Mouse (Mus musculus) heart, postnatal 0 days (tissue): ENCODE data around the gene Gcm1. TPM values are rescaled to one million over a fixed set of nuclear protein-coding genes. Genes with fewer than 3 reads are reported as not detected.
"Not testable (repeated sequence)": the region's sequence is repeated elsewhere in the genome, so short reads cannot be mapped to it uniquely, and the experiment has no call there.

ENCODE experiments used
- ATAC-seq: fragments of 200-750 bp; cut with Nextera tagmentation; 2 replicates; pipeline ENCODE4 v1.8.0; 2017; ENCODE audit warnings: low read depth, moderate number of reproducible peaks, moderate library complexity; ENCODE audit not compliant: insufficient read depth
- DNase-seq: peaks from one replicate; pipeline ENCODE4 v3.0.0-alpha.2; 2016; ENCODE audit warnings: low spot score
- H3K27ac ChIP-seq: fragments of 300-500 bp; sonication (generic); 2 replicates; pipeline ENCODE4 v1.5.1; 2014; ENCODE audit warnings: low read depth, mild to moderate bottlenecking
- H3K27me3 ChIP-seq: fragments of 300-500 bp; sonication (generic); 2 replicates; pipeline ENCODE4 v1.6.1; 2014; ENCODE audit warnings: low read length, mixed read lengths; ENCODE audit not compliant: control insufficient read depth, insufficient read depth
- H3K36me3 ChIP-seq: fragments of 300-500 bp; sonication (generic); replicated peaks from 2 replicates; pipeline ENCODE4 v1.6.1; 2014; ENCODE audit warnings: low read length, mixed read lengths; ENCODE audit not compliant: control insufficient read depth, insufficient read depth
- H3K4me1 ChIP-seq: fragments of 300-500 bp; sonication (generic); 2 replicates; pipeline ENCODE4 v1.6.1; 2014; ENCODE audit warnings: antibody characterized with exemption; ENCODE audit not compliant: control insufficient read depth, insufficient read depth
- H3K4me2 ChIP-seq: fragments of 300-500 bp; sonication (generic); 2 replicates; pipeline ENCODE4 v1.6.1; 2014; ENCODE audit warnings: low read depth, mild to moderate bottlenecking, low read length, moderate library complexity
- H3K4me3 ChIP-seq: fragments of 300-500 bp; sonication (generic); 2 replicates; pipeline ENCODE4 v1.5.1; 2014; ENCODE audit warnings: low read depth, low read length
- H3K9ac ChIP-seq: fragments of 300-500 bp; sonication (generic); replicated peaks from 2 replicates; pipeline ENCODE4 v1.6.1; 2014; ENCODE audit warnings: low read depth, low read length, mixed read lengths
- H3K9me3 ChIP-seq: fragments of 300-500 bp; sonication (generic); replicated peaks from 2 replicates; pipeline ENCODE4 v1.6.1; 2016; ENCODE audit warnings: low read length; ENCODE audit not compliant: control insufficient read depth
- CTCF ChIP-seq: IDR thresholded peaks from 2 replicates; pipeline ENCODE4 v1.5.1; 2016; ENCODE audit warnings: antibody characterized with exemption, control low read depth, low read depth
- EP300 ChIP-seq: IDR thresholded peaks from 2 replicates; pipeline ENCODE4 v1.6.1; 2016; ENCODE audit warnings: antibody characterized with exemption, low read depth
- WGBS: fragments of 180-500 bp; shearing (Covaris S2); extraction: QIAGEN DNeasy Blood & Tissue Kit; methylation state at CpG from one replicate; pipeline ENCODE4 v1.1.7; 2014; 5-methylcytosine and 5-hydroxymethylcytosine counted together
- polyA plus RNA-seq: library from polyadenylated mRNA; unstranded; fragments of >200 nt; fragmentation: Nextera tagmentation; extraction: Ambion mirVana; gene quantifications from 2 replicates; pipeline ENCODE4 v1.2.1, GENCODE M21; 2015
- total RNA-seq: library from RNA; depleted of rRNA; stranded (reverse); fragments of >200 nt; gene quantifications from 2 replicates; pipeline ENCODE4 v1.2.3, GENCODE M21; 2014; ENCODE audit warnings: low replicate concordance

Gcm1 gene
- total and polyA plus RNA-seq, 2 experiments from 2014 or later = not detected

DNA sequence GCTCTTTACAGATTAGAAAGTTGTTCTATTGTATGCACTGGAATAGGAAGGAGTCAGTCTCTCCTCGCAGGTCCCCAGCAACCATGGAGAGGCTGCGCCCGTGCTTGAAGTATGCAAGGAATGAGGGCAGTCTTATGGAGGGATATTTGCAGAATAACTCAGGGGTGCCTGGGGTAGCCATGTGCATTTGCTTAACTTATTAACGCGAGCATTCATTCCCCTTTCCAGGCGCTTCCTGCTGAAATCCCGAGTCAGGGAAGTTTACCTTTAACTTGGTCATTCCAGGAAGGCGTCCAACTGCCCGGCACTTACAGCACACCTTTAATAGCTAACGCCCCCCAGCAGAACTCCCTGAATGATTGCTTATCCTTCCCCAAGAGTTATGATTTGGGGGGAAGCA, 12.4 kb downstream of the Gcm1 start:
- TF ChIP-seq CTCF = no peak
- TF ChIP-seq EP300 = no peak
- Histone ChIP-seq H3K27ac (no peak overlapping the region), H3K9ac (no peak overlapping the region), H3K4me1 (no peaks in the 10 kb centered on the region), H3K4me2 (no peak overlapping the region), H3K9me3 (no peaks in the 10 kb centered on the region), H3K4me3 (no peak overlapping the region), H3K27me3 (no peaks in the 10 kb centered on the region), H3K36me3 (no peaks in the 10 kb centered on the region)
- 46% methylated on average over 10 of the region's 10 CpGs for WGBS
- DNase-seq = no peak
- ATAC-seq = no peak

- DNase-seq = no peak
- ATAC-seq = no peak
- TF ChIP-seq CTCF = no peak
- TF ChIP-seq EP300 = no peak
- Histone ChIP-seq H3K27ac (no peak overlapping the region), H3K9ac (no peak overlapping the region), H3K4me3 (no peak overlapping the region), H3K4me2 (no peak overlapping the region), H3K4me1 (no peaks in the 10 kb centered on the region), H3K9me3 (no peaks in the 10 kb centered on the region), H3K27me3 (no peaks in the 10 kb centered on the region), H3K36me3 (no peaks in the 10 kb centered on the region)
- WGBS = 62% methylated on average over 5 of the region's 5 CpGs
Measured at GRCm38 (mm10) chr9:78070496-78070895, 18.8 kb downstream of the Gcm1 start.

DNA sequence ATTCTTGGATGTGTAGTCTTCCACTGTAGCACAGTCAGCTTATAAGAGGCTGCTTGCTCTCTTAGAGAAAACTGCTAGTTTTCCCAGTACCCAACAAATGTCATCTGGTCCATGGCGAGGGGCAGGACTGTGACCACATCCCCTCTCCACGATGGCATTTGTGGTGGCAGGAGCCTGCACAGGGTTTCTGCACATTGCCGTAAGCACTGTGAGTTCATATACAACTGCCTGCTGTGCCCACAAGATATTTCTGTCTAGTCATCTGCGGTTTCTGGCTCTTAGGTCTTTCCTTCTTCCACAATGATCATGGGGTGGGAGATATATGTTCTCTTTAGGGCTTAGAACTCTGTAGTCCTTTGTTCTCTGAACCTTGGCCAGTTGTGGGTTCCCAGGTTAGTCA, 19.9 kb downstream of the Gcm1 start:
- Histone ChIP-seq H3K9ac (no peak overlapping the region), H3K27ac (no peak overlapping the region), H3K36me3 (no peaks in the 10 kb centered on the region), H3K4me3 (no peak overlapping the region), H3K4me1 (no peaks in the 10 kb centered on the region), H3K9me3 (no peaks in the 10 kb centered on the region), H3K27me3 (no peaks in the 10 kb centered on the region), H3K4me2 (no peak overlapping the region)
- DNase-seq = no peak
- 72% methylated on average over 4 of the region's 4 CpGs for WGBS
- no peak for TF ChIP-seq EP300
- no peak for ATAC-seq

- 83% methylated on average over 3 of the region's 3 CpGs for WGBS
- ATAC-seq = not testable (repeated sequence)
Measured at GRCm38 (mm10) chr9:78073291-78073690, 21.6 kb downstream of the Gcm1 start.

GRCm38 (mm10) chr9:78073713-78074340, 22.1 kb downstream of the Gcm1 start:
- TF ChIP-seq CTCF (no peak), EP300 (no peak)
- no peak overlapping the region for H3K4me3 ChIP-seq
- H3K27me3 ChIP-seq = no peaks in the 10 kb centered on the region
- WGBS = 77% methylated on average over 13 of the region's 13 CpGs
- H3K27ac ChIP-seq = no peak overlapping the region
- H3K9ac ChIP-seq = no peak overlapping the region
- no peaks in the 10 kb centered on the region; the same call in 1 of the 2 replicates for H3K36me3 ChIP-seq
- ATAC-seq (no peak), DNase-seq (no peak)
- H3K9me3 ChIP-seq = no peaks in the 10 kb centered on the region
- H3K4me1 ChIP-seq = no peaks in the 10 kb centered on the region
- H3K4me2 ChIP-seq = no peak overlapping the region

More at GRCm38 (mm10) chr9:78073291-78073690, 21.6 kb downstream of the Gcm1 start:
- H3K4me3 ChIP-seq, DNase-seq, H3K4me2 ChIP-seq, H3K4me1 ChIP-seq, H3K27me3 ChIP-seq, H3K27ac ChIP-seq, H3K9me3 ChIP-seq, H3K36me3 ChIP-seq, H3K9ac ChIP-seq: not testable (repeated sequence)

GRCm38 (mm10) chr9:78075256-78075655, 23.5 kb downstream of the Gcm1 start:
- Histone ChIP-seq H3K27me3 (no peaks in the 10 kb centered on the region), H3K36me3 (no peaks in the 10 kb centered on the region; the same call in 1 of the 2 replicates), H3K9me3 (no peaks in the 10 kb centered on the region), H3K4me2 (no peak overlapping the region), H3K4me3 (no peak overlapping the region), H3K27ac (no peak overlapping the region), H3K9ac (no peak overlapping the region), H3K4me1 (no peaks in the 10 kb centered on the region)
- TF ChIP-seq EP300 (no peak), CTCF (no peak)
- DNase-seq (no peak), ATAC-seq (no peak)
- 84% methylated on average over 3 of the region's 3 CpGs for WGBS
